Mouse (Mus musculus): ENCODE measurements around the gene Olfr1087.

- TF ChIP-seq CTCF (IDR thresholded peaks at IDR 0.05; ENCODE audit: low read depth, low read length) (no peak), GATA1 (IDR thresholded peaks at IDR 0.05; ENCODE audit: borderline replicate concordance, low read length) (no peak), POLR2AphosphoS5 (IDR thresholded peaks at IDR 0.05; ENCODE audit: insufficient replicate concordance, low read depth, low read length) (no peak), TAL1 (conservative IDR thresholded peaks at IDR 0.05; ENCODE audit: low read depth, low read length) (no peak)
These were observed at the start of gene Olfr1087 for GRCm38 (mm10) chr2:86698295-86698694.

Measured in G1E (cell line).